Mouse (Mus musculus) retina, postnatal 7 days (tissue): ENCODE results near the gene Gpc4.

Source experiments
- DNase-seq: peaks from one replicate; pipeline ENCODE4 v3.0.0-alpha.2; 2012; ENCODE audit warnings: low read depth, low spot score

Gpc4 gene

DNA sequence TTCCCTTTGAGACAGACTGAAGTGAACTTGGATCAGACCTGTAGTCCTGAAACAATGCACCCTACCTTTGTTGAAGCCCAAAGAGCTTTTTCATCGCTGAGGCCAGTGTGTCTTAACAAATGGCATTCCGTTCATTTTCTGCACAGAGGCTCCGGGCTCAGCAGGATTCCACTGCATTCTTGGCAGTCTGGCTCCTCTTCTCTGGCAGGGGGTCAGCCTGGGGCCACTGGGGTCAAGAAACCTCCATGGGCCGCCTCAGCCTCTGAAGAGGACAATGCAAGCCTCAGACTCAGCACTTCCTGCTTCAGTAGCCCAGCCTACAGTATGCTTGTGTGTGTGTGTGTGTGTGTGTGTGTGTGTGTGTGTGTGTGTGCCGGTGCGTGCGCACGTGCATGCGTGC lies 147.4 kb downstream of the Gpc4 start:
- no peak for DNase-seq
